Mouse (Mus musculus) liver, adult 2 months (tissue): Measurements from ENCODE around the gene Ccdc84.

Experiments
- CTCF ChIP-seq: fragments of 200-500 bp; IDR thresholded peaks from 2 replicates; pipeline ENCODE4 v1.5.1; 2011; ENCODE audit warnings: low read depth, low read length, control low read depth
- POLR2A ChIP-seq: fragments of 200-500 bp; IDR thresholded peaks from 2 replicates; pipeline ENCODE4 v1.6.1; 2011; ENCODE audit warnings: low read length, control low read depth; ENCODE audit not compliant: insufficient read depth; ENCODE audit errors: extremely low read depth

- TF ChIP-seq CTCF = no peak
- TF ChIP-seq POLR2A = no peak
Observed at GRCm38 (mm10) chr9:44450387-44450786, 32.0 kb upstream of the Ccdc84 start.
